Mouse (Mus musculus): Measurements from ENCODE around the gene Lsamp.

Gene Lsamp

GRCm38 (mm10) chr16:42079573-42079972 lies 2095.4 kb downstream of the Lsamp start:
- DNase-seq (ENCODE audit: low spot score): no peak

- no peak for DNase-seq (ENCODE audit: low spot score)
Measured at GRCm38 (mm10) chr16:42081611-42082010, 2097.4 kb downstream of the Lsamp start.

- no peak for DNase-seq (ENCODE audit: low spot score)
Measured at GRCm38 (mm10) chr16:42097510-42097909, 2113.3 kb downstream of the Lsamp start.

- no peak for DNase-seq (ENCODE audit: low spot score)
Measured at GRCm38 (mm10) chr16:42102186-42102585, 2118.0 kb downstream of the Lsamp start.

DNA sequence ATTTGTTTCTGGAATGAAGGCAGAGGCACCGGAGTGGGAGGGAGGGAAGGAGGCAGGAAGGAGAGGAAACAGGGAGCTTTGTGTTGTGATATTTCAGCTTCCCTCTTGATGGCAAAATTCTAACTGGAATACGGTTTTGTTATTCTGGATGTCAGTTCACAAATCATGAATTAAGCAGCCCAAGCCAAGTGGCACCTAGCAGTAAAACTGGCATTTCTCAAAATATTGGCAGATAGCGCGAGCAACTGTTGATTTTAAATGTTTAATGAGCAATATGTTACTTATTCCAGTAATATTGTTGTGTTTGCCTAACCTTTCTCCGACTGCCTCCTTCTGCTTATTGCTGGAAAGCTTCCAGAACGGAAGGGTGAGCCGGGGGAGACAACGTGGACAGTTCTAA lies 2118.5 kb downstream of the Lsamp start:
- DNase-seq (ENCODE audit: low spot score): no peak

- no peak for DNase-seq (ENCODE audit: low spot score)
Measured at GRCm38 (mm10) chr16:42112251-42112650, 2128.1 kb downstream of the Lsamp start.

DNA sequence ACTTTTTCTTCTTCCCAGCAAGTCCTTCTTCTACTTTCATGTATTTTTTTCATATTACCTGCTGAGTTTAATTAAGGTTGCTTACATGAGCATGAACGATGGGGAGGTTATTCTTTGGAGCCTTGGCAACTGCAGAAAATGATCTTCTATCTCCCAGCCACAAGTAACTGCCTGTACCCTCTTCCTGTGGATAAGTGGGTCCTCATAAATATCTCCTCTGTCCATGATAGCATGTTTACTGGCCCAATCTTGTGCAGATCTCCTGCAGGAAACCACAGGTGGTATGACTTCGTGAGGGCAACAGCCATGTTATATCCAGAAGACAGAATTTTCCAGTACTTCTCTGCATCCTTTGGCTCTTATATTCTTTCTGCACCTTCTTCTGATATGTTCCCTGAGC lies 2129.1 kb downstream of the Lsamp start:
- DNase-seq (ENCODE audit: low spot score): no peak

DNA sequence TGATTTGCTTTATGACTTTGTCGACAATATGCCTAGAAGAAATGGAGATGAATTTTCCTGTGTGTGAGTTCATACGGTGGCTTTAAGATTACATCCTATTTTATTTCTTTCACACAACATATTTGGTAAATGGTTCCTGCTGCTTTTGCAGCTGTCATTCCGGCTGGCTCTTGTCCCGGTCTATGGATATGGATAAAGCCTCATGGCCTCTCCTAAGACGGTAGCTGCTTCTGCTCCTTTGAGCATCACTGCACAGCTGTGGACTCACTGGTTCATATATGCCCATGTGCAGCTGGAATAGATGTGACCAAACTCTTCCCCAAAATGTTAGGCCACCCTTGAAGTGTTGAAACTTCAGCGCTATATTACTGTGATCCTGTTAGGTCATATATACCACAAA lies 2137.6 kb downstream of the Lsamp start:
- no peak for DNase-seq (ENCODE audit: low spot score)

DNA sequence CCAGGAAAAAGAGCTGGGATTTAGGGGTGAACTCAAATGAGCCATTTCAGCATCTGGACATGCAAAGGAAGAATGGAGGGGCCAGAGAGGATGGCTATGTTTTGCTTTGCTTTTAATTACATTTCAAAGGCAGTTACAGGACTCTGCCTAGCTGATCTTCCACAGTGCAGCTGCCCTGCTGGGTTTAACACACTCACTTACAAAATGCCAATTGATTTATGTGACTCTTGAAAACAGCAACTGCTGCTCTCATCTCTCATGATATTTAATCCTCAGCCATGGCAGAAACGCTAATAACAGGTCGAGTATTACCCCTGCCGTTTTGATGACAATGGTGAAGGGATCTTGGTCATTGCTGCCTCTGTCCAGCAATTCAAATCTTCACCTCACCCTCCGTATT lies 2139.7 kb downstream of the Lsamp start:
- DNase-seq (ENCODE audit: low spot score): no peak

- no peak for DNase-seq (ENCODE audit: low spot score)
Measured at GRCm38 (mm10) chr16:42126061-42126460, 2141.9 kb downstream of the Lsamp start.

GRCm38 (mm10) chr16:42147164-42147563 lies 2163.0 kb downstream of the Lsamp start:
- no peak for DNase-seq (ENCODE audit: low spot score)

GRCm38 (mm10) chr16:42149216-42149942 lies 2165.2 kb downstream of the Lsamp start:
- no peak for DNase-seq (ENCODE audit: low spot score)

- no peak for DNase-seq (ENCODE audit: low spot score)
Measured at GRCm38 (mm10) chr16:42152640-42153039, 2168.5 kb downstream of the Lsamp start.

DNA sequence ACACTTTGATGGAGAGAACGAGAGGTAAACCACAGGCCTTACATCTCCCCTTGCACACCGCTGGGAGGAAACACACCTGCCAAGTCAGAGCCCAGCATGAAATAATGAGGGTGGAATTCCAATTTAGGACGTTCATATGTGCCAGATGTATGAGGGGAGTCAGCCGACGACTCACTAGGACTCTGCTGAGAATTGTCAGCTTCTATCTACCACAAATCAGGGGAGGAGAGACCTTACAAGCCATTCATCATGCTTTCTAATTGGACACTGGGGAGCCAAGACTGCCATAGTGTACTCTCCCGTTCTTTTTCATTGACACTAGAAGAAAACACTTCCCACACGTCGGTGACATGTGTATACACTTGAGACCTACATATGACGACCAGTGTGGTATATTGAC lies 2173.7 kb downstream of the Lsamp start:
- no peak for DNase-seq (ENCODE audit: low spot score)

GRCm38 (mm10) chr16:42164941-42165340 lies 2180.8 kb downstream of the Lsamp start:
- DNase-seq (ENCODE audit: low spot score): peak; percentile 83

DNA sequence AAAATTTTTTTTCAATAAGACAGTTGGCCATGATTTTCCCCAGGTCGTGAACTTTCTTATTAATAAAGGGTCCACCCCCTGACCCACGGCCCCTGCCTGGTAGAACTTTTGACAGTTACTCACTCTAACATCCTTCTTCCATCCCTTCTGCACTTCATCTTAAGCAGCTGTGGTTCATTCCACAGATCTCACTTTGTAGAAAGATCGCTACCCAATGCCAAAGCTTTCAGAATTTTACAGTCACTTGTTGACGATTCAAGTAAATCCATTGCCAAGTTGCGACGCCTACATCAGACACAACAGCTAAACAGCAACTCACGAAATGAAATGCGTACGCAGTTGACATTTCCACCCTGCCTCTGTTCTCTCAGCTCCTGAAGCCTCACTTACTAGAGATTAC lies 2184.1 kb downstream of the Lsamp start:
- DNase-seq (ENCODE audit: low spot score): no peak

DNA sequence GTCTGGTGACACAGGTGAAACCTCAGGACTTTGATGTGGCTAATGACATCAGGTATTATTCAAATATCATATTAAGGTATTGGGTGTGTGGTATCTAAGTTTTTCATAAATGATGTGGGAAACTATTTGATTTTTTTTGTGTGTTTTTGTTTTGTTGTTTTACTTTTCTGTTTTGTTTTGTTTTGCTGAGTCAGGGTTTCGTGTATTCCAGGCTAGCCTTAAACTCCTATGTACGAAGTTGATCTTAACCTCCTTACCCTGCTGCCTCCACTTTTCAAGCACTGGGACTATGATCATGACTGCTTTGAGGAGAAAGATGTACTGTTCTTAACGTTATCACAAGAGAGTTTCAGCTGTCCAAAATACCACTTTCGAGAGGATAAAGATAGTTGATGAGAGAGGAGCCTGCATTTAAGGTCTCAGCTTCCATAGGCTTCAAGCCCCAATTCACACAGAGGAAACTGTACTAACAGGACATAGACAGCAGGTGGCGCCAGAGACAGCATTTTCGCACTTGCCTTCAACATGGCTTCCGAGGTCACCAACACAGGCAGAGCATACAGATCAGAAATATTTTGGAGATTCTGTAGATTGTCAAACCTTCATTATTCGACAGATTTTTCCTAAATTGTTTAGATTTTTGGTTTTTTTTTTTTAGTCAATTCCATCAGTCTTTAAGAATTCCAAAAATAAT lies 2185.4 kb downstream of the Lsamp start:
- peak; percentile 86 for DNase-seq (ENCODE audit: low spot score)

DNA sequence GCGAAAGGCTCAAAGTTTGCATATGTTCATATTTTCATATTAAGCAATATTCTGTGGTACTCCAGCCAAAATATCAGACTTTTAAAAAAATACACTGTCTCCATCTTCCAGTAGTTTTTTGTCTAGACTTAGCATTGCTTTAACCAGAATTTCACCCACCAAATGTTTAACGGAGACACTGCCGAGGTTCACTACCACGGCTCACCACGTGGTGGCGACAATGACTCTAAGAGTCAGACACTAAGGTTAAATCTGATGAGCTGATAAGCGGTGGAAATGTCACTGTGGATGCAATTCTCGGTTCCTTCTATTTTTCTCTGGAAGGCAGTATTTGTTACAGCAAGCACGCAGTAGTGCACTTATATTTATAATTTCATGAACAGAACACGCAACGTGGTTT lies 2188.3 kb downstream of the Lsamp start:
- DNase-seq (ENCODE audit: low spot score): peak; percentile 81

- DNase-seq (ENCODE audit: low spot score): no peak
Measured at GRCm38 (mm10) chr16:42178866-42179265, 2194.7 kb downstream of the Lsamp start.

GRCm38 (mm10) chr16:42180025-42180424 lies 2195.9 kb downstream of the Lsamp start:
- DNase-seq (ENCODE audit: low spot score): no peak

DNA sequence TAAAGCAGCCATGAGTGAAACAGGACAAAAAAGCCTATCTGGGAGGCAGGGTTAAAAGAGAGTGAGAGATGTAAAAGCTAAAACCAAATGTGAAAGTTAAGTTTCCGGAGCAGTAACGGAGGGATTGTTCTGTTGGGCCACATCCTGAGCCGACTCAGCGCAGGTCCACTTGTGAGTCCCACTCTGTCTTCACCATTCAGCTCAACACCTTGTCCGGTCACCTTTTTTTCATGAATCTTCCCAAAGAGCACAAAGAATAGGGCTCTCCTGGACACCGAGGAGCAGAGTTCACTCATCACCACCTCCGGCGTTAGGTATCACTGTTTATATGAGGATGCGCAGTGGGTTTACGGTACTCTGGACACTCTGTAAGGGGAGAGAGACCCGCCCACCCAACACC lies 2196.3 kb downstream of the Lsamp start:
- no peak for DNase-seq (ENCODE audit: low spot score)

GRCm38 (mm10) chr16:42189431-42190081 lies 2205.4 kb downstream of the Lsamp start:
- peak; percentile 46 for DNase-seq (ENCODE audit: low spot score)

Data from testis, postnatal 10 days (tissue).